Mouse (Mus musculus) ovary, adult 10 weeks (tissue): ENCODE measurements around the gene Prss36. TPM values are rescaled to one million over a fixed set of nuclear protein-coding genes. Genes with fewer than 3 reads are reported as not detected.

Experiments used
- polyA plus RNA-seq: library from polyadenylated mRNA; stranded (reverse); fragments of 350-450 nt; fragmentation: Illumina TruSeq; extraction: RNeasy Lipid Tissue Mini Kit (QIAGEN cat#74804); gene quantifications from one replicate; pipeline ENCODE4 v1.2.3, GENCODE M21; 2014

Gene Prss36
- not detected for polyA plus RNA-seq

DNA sequence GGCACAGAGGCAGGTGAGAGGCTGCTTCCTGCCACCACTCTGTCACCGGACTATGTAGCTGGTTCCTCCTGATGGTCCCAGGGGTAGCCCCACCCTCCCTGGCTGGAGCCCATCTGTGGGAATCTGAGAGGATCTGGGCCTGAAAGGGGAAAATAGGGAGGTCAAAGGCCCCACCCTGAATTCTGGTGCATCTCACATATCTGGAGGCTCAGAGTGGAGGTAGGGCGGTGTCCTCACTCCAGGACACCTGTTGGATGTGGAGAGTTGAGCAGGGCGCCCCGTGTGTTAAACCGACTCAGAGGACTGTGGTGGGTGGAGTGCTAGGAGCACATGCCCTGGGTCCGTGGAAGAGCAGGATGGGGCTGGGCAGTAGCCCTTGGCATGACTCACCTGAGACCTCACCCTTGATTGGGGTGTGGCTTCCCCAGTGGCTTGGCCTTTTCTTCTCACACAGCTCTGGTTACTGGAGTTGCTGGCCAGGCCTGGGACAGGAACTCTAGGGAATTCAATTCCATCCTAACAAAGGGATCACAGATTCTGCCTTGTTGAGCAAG, at the start of gene Prss36:
TSS of gene Prss36 (minus strand) at position 256 of the 554 bp plus-strand sequence.

GRCm38 (mm10) chr7:127993341-127993977, 46.9 kb upstream of the Prss36 start, which contains the start of gene Pycard:
Gene Pycard, minus strand, starts transcription at chr7:127993867.

DNA sequence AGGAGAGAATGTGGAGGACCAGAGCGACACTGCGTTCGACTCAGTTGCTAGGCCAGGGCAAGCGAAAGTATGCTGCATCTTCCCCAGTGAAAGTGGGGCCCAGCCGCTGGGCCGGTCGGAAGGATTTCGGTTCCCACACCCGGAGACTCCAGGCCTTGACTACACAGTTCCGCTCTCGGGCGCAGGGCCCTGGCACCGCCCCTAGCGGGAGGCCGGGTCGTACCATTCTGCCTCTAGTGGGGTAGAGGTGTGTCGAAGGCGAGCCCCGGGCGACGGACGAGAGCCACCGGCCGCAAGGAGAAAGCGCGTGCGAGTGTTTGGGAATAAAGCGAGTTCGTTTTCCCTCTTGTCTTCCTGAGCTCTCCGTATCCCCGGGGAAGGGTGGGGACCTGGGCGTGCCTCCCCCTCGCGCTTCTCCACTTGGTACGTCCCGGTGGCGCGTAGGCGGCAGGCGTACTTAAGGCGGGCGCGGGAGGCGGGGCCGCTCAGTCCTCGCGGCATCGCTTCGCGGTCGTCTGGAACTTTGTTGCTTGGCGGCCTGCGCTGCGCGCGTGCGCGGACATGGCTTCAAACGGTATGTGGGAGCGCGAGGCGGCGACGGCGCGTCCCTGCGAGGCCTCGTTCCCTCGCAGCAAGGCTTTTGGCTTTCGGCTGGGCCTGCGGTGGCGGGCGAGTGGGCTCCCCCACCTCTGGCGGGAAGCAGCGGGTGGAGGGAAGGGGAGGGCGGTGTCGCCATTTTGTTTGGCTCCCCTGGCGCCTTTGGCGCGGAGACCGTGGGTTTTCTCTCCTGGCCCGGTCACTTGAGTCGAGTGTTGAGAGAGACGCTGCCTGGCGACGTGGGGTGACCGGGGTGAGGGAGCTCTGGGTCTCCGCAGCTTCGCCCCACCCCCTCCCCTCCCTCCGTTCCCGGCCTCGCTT, 20.7 kb upstream of the Prss36 start, which contains the start of gene Fus:
TSS of gene Fus (plus strand) at position 454 of the 918 bp plus-strand sequence.

DNA sequence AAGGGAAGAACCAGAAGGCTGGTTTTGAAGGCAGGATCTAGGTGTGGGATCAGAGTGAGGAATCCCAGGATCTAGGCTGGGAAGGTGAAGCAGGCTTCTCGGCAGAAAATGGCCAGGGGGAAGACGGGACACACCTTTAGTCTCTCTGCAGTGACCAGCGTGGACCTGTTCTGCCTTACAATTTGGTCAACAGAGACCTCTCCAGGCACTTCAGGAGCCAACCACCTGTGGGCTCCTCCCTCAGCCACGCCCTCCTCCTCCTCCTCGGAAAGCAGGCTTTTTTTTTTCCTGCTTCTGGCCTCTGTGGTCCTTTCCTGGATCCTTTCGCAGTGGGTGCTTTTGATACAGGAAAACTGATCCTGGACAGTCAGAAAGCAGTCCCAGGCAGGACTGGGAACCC, 16.6 kb downstream of the Prss36 start, which contains the start of gene Prss8:
TSS of gene Prss8 (minus strand) at position 182 of the 400 bp plus-strand sequence.

DNA sequence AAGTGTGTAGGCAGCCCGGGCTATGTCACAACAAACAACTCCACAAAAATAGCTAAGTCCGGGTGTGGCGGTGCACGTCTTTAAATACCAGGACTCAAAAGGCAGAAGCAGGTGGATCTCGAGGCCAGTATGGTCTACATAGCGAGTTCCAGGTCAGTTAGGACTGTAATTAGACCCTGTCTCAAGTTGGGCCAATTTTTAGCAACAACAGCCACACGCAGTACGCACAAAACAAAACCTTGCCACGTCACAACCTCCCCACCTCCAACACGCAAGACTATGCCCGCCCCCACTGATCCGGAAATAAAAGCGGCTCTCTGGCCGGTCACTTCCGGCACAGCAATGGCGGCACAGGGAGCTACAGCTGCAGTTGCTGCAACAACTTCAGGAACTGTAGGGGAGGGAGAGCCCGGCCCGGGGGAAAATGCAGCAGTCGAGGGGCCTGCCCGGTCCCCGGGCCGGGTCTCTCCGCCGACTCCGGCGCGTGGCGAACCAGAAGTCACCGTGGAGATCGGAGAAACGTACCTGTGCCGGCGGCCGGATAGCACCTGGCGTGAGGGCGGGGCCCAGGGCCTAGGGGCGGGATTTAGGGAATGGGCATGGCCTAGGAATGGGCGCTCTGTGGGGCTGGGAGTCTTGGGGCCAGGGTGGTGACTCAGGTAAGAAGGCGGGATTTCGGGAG, 34.2 kb downstream of the Prss36 start, which contains the start of gene Kat8:
TSS of gene Kat8 (plus strand) at position 327 of the 682 bp plus-strand sequence.

GRCm38 (mm10) chr7:127903971-127904796, 42.3 kb downstream of the Prss36 start, which contains the start of gene Bckdk:
Gene Bckdk, plus strand, starts transcription at chr7:127904082.

GRCm38 (mm10) chr7:127895442-127895841, 51.1 kb downstream of the Prss36 start, which contains the start of the genes Gm21974 and Vkorc1:
Gene Gm21974, minus strand, starts transcription at chr7:127895454.
Gene Vkorc1, minus strand, starts transcription at chr7:127895617.

DNA sequence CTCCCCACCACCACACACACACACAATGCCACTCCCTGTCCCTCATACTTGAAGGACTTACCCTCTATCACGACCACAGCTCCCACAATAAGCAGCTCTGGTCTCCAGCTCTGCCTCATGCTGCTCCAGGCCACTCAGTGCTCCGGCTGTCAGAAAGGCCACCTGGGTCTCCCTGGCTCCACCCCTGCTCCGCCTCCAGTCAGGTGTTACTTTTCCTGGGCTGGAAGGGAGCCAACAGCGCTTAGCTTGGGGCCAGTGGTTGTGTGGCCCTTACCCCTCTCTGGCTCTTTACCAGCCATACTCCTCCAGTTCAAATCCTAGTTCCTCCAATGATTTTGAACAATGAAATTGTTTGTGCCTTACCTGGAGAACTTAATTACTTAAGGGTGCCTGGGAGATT, 55.7 kb downstream of the Prss36 start, which contains the start of gene Prss53:
TSS of gene Prss53 (minus strand) at position 173 of the 400 bp plus-strand sequence.

Other genes with a start within 250 kb of the Prss36 start
- gene Bcl7c, start 237.8 kb downstream of the Prss36 start, polyA plus RNA-seq, result 6.5 TPM
- 2.4 TPM for gene Ctf1, start 234.0 kb downstream of the Prss36 start, polyA plus RNA-seq
- gene Ctf2, start 214.6 kb downstream of the Prss36 start, polyA plus RNA-seq, result not detected
- gene Fbxl19, start 202.2 kb downstream of the Prss36 start, polyA plus RNA-seq, result 0.66 TPM
- gene Orai3, start 176.9 kb downstream of the Prss36 start, polyA plus RNA-seq, result 2.7 TPM
- 6.6 TPM for gene Setd1a, start 170.1 kb downstream of the Prss36 start, polyA plus RNA-seq
- not detected for gene Gm49388, start 161.1 kb downstream of the Prss36 start, polyA plus RNA-seq
- gene Hsd3b7, start 146.1 kb downstream of the Prss36 start, polyA plus RNA-seq, result 8.1 TPM
- gene Stx4a, start 122.4 kb downstream of the Prss36 start, polyA plus RNA-seq, result 12.8 TPM
- 1.1 TPM for gene Stx1b, start 122.2 kb downstream of the Prss36 start, polyA plus RNA-seq
- 9.1 TPM for gene Zfp646, start 70.5 kb downstream of the Prss36 start, polyA plus RNA-seq
- 4.3 TPM for gene Zfp668, start 69.9 kb downstream of the Prss36 start, polyA plus RNA-seq
- gene Prss53, start 55.8 kb downstream of the Prss36 start, polyA plus RNA-seq, result not detected
- not detected for gene Gm21974, start 51.3 kb downstream of the Prss36 start, polyA plus RNA-seq
- 68.1 TPM for gene Vkorc1, start 51.1 kb downstream of the Prss36 start, polyA plus RNA-seq
- 3.2 TPM for gene Bckdk, start 42.6 kb downstream of the Prss36 start, polyA plus RNA-seq
- gene Kat8, start 34.2 kb downstream of the Prss36 start, polyA plus RNA-seq, result 7.5 TPM
- gene Prss8, start 16.6 kb downstream of the Prss36 start, polyA plus RNA-seq, result not detected
- gene Fus, start 20.7 kb upstream of the Prss36 start, polyA plus RNA-seq, result 903 TPM
- 5.3 TPM for gene Pycard, start 47.1 kb upstream of the Prss36 start, polyA plus RNA-seq
- gene Trim72, start 57.2 kb upstream of the Prss36 start, polyA plus RNA-seq, result not detected
- 5.8 TPM for gene Itgam, start 115.9 kb upstream of the Prss36 start, polyA plus RNA-seq
- not detected for gene Gm49368, start 116.0 kb upstream of the Prss36 start, polyA plus RNA-seq
- gene Itgax, start 182.8 kb upstream of the Prss36 start, polyA plus RNA-seq, result 5.0 TPM
- not detected for gene Itgad, start 207.7 kb upstream of the Prss36 start, polyA plus RNA-seq